Mouse (Mus musculus) myocyte (in vitro differentiated cells): ENCODE data around the gene Zbed4. TPM values are rescaled to one million over a fixed set of nuclear protein-coding genes. Genes with fewer than 3 reads are reported as not detected.
"Not testable (repeated sequence)": the region's sequence is repeated elsewhere in the genome, so short reads cannot be mapped to it uniquely, and the experiment has no call there.

Source experiments
- H3K27me3 ChIP-seq: one replicate; pipeline ENCODE4 v1.6.1; 2011; ENCODE audit not compliant: control insufficient read depth, insufficient read depth, insufficient read length
- H3K36me3 ChIP-seq: one replicate; pipeline ENCODE4 v1.6.1; 2011; ENCODE audit not compliant: control insufficient read depth, insufficient read depth
- H3K4me2 ChIP-seq: one replicate; pipeline ENCODE4 v1.6.1; 2011; ENCODE audit warnings: low read depth, control low read depth
- H3K4me3 ChIP-seq: one replicate; pipeline ENCODE4 v1.5.1; 2011; ENCODE audit warnings: mild to moderate bottlenecking, control low read depth, moderate library complexity
- H3K79me2 ChIP-seq: one replicate; pipeline ENCODE4 v1.6.1; 2011; ENCODE audit not compliant: control insufficient read depth, insufficient read depth
- H3ac ChIP-seq: one replicate; pipeline ENCODE4 v1.6.1; 2011; ENCODE audit not compliant: control insufficient read depth, insufficient read length
- CEBPB ChIP-seq: IDR thresholded peaks from 2 replicates; pipeline ENCODE4 v1.6.1; 2011; ENCODE audit warnings: mild to moderate bottlenecking, moderate library complexity; ENCODE audit not compliant: poor library complexity, insufficient read depth, severe bottlenecking
- E2F4 ChIP-seq: IDR thresholded peaks from one replicate; pipeline ENCODE4 v1.6.1; 2011; ENCODE audit warnings: mild to moderate bottlenecking, control low read depth, moderate library complexity; ENCODE audit not compliant: insufficient read depth
- MAX ChIP-seq: IDR thresholded peaks from one replicate; pipeline ENCODE4 v1.6.1; 2011; ENCODE audit warnings: low read depth, mild to moderate bottlenecking, control low read depth
- MYOD1 ChIP-seq, 3 experiments: IDR thresholded peaks; one replicate each; pipeline ENCODE4 v1.6.1; 2011; ENCODE audit warnings: control low read depth in 2 of 3, low read depth in 2 of 3, mild to moderate bottlenecking in 2 of 3, moderate library complexity in 1 of 3; ENCODE audit not compliant: insufficient read length in 2 of 3, control insufficient read depth in 1 of 3
- MYOG ChIP-seq, 3 experiments: IDR thresholded peaks; one replicate each; pipeline ENCODE4 v1.6.1; 2011; ENCODE audit warnings: control low read depth in 2 of 3, low read depth in 2 of 3, mild to moderate bottlenecking in 2 of 3; ENCODE audit not compliant: insufficient read length in 2 of 3, control insufficient read depth in 1 of 3, insufficient read depth in 1 of 3
- POLR2A ChIP-seq: IDR thresholded peaks from one replicate; pipeline ENCODE4 v1.6.1; 2011; ENCODE audit warnings: low read depth, mild to moderate bottlenecking, control low read depth, moderate library complexity; ENCODE audit not compliant: insufficient read length
- POLR2AphosphoS2 ChIP-seq: IDR thresholded peaks from one replicate; pipeline ENCODE4 v1.6.1; 2011; ENCODE audit warnings: low read depth, control low read depth; ENCODE audit not compliant: insufficient read length
- REST ChIP-seq: IDR thresholded peaks from one replicate; pipeline ENCODE4 v1.6.1; 2011; ENCODE audit warnings: mild to moderate bottlenecking, control low read depth, moderate library complexity; ENCODE audit not compliant: insufficient read depth, insufficient read length
- SRF ChIP-seq: IDR thresholded peaks from one replicate; pipeline ENCODE4 v1.6.1; 2011; ENCODE audit warnings: low read depth; ENCODE audit not compliant: control insufficient read depth, insufficient read length
- TCF12 ChIP-seq: IDR thresholded peaks from one replicate; pipeline ENCODE4 v1.6.1; 2011; ENCODE audit warnings: mild to moderate bottlenecking, control low read depth; ENCODE audit not compliant: poor library complexity, insufficient read depth, severe bottlenecking
- TCF3 ChIP-seq: IDR thresholded peaks from one replicate; pipeline ENCODE4 v1.6.1; 2011; ENCODE audit warnings: low read depth, control low read depth; ENCODE audit not compliant: insufficient read length
- USF1 ChIP-seq: IDR thresholded peaks from one replicate; pipeline ENCODE4 v1.6.1; 2011; ENCODE audit warnings: low read depth, mild to moderate bottlenecking, control low read depth, moderate library complexity
- polyA plus RNA-seq: library from polyadenylated mRNA; unstranded; fragments of >200 nt; fragmentation: generic; extraction: Trizol; gene quantifications from one replicate; pipeline ENCODE4 v1.2.1, GENCODE M21; 2012; ENCODE audit warnings: missing spikeins

Gene Zbed4
- polyA plus RNA-seq, 1 experiment, result 9.5 TPM

DNA sequence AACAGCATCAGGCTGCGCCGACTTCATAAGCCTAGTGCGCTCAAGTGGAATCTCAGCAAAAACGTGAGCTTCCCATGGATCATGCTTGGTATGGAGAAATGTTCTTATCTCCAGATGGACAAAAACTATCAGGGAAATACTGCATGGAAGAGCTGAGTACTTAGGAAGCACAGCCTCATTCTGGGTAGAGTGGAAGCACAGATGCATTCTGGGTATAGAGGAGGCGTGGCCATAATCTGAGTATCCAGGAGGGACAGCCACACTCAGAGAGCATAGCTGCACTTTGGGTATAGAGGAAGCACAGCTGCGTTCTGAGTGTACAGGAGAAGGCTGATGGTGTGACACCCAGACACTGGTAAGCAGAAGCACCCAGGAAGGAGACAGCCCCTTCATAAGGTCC is 50.9 kb downstream of the Zbed4 start:
- peaks cover 25% of the 10 kb centered on the region for H3K36me3 ChIP-seq
- H3K4me2 ChIP-seq, result no peak overlapping the region
- H3ac ChIP-seq, result no peak overlapping the region
- no peak overlapping the region for H3K4me3 ChIP-seq
- no peaks in the 10 kb centered on the region for H3K79me2 ChIP-seq
- TF ChIP-seq TCF12 (no peak), TCF3 (no peak), USF1 (no peak), POLR2AphosphoS2 (no peak), SRF (no peak)
- no peaks in the 10 kb centered on the region for H3K27me3 ChIP-seq

DNA sequence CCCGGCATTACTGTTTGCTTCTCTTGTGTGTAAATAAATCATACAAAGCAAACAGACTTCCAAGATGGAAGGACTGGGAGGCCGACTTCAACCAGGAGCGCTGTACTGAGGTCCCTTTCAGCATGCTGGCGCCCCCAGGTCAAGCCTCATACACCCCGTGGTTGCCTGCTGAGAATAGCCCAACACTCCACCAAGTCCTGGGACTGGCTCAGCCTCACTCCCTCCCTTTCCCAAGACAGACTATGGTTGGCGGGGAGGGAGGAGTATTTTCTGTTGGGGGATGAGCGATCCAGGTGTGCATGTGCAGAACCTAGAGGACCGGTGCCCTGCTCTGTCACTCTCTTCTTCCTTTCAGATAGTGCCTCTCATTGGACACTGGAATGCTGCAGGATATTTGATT is 56.7 kb downstream of the Zbed4 start:
- H3K36me3 ChIP-seq, result peaks cover 30% of the 10 kb centered on the region
- TF ChIP-seq REST (no peak), SRF (no peak), MAX (no peak), MYOD1 (IDR thresholded peaks at IDR 0.05; ENCODE audit: control insufficient read depth in 1 of 3, insufficient read length in 2 of 3, low read depth in 2 of 3) (no peak), TCF12 (no peak), E2F4 (no peak), CEBPB (no peak), TCF3 (no peak)
- H3K27me3 ChIP-seq, result no peaks in the 10 kb centered on the region

DNA sequence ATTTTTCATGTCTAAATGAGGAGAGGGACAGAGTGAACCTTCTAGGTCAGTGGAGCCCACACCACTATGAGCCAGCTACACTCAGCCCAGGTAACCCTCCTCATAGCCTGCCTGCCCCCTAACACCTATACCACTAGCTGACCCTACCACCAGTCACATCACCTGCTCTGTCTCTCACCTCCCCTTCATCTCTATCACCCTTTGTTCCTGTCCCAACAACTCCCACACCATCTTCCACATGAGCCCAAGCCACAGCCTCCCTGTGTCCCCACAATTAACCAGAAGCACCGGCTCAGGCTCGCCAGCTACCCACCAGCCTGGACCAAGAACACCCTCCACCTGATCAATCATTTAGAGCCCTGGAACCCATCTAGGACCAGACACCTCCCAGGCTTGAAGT is 58.9 kb downstream of the Zbed4 start:
- TF ChIP-seq MYOG (IDR thresholded peaks at IDR 0.05; ENCODE audit: control insufficient read depth in 1 of 3, insufficient read depth in 1 of 3, insufficient read length in 2 of 3, low read depth in 2 of 3) (no peak), REST (no peak), MYOD1 (IDR thresholded peaks at IDR 0.05; ENCODE audit: control insufficient read depth in 1 of 3, insufficient read length in 2 of 3, low read depth in 2 of 3) (no peak), POLR2AphosphoS2 (no peak)
- Histone ChIP-seq H3K4me3 (no peak overlapping the region), H3K36me3 (peaks cover 38% of the 10 kb centered on the region), H3ac (no peak overlapping the region), H3K4me2 (no peak overlapping the region), H3K79me2 (no peaks in the 10 kb centered on the region), H3K27me3 (no peaks in the 10 kb centered on the region)

More for the DNA sequence above, 56.7 kb downstream of the Zbed4 start:
- no peak overlapping the region for H3ac ChIP-seq
- H3K4me3 ChIP-seq, result no peak overlapping the region
- H3K4me2 ChIP-seq, result no peak overlapping the region
- H3K79me2 ChIP-seq, result no peaks in the 10 kb centered on the region

DNA sequence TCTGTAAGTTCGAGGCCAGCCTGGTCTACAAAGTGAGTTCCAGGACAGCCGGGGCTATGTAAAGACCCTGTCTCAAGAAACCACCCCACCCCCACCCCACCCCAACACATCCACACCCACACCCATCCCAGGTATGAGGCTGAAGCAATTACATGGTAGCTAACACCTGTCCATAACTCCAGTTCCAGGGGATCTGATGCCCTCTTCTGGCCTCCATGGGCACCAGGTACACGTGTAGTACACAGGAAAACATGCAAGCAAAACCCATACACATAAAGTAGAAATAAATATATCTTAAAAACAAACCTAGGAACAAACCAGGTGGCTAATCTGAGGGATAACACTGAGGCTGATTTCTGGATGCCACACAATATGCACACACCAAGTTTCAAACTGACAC is 61.8 kb downstream of the Zbed4 start:
- no peak for TF ChIP-seq MAX
- no peak for TF ChIP-seq USF1
- no peak for TF ChIP-seq MYOG (IDR thresholded peaks at IDR 0.05; ENCODE audit: control insufficient read depth in 1 of 3, insufficient read depth in 1 of 3, insufficient read length in 2 of 3, low read depth in 2 of 3)
- TF ChIP-seq REST, result no peak
- no peak for TF ChIP-seq POLR2A
- TF ChIP-seq TCF3, result no peak
- TF ChIP-seq CEBPB, result no peak
- no peak for TF ChIP-seq MYOD1 (IDR thresholded peaks at IDR 0.05; ENCODE audit: control insufficient read depth in 1 of 3, insufficient read length in 2 of 3, low read depth in 2 of 3)
- TF ChIP-seq E2F4, result no peak
- TF ChIP-seq TCF12, result no peak
- TF ChIP-seq POLR2AphosphoS2, result no peak
- TF ChIP-seq SRF, result no peak
- H3K36me3 ChIP-seq, result peaks cover 25% of the 10 kb centered on the region
- H3ac ChIP-seq, result no peak overlapping the region
- H3K79me2 ChIP-seq, result peaks cover 5% of the 10 kb centered on the region
- no peaks in the 10 kb centered on the region for H3K27me3 ChIP-seq
- no peak overlapping the region for H3K4me2 ChIP-seq
- no peak overlapping the region for H3K4me3 ChIP-seq

DNA sequence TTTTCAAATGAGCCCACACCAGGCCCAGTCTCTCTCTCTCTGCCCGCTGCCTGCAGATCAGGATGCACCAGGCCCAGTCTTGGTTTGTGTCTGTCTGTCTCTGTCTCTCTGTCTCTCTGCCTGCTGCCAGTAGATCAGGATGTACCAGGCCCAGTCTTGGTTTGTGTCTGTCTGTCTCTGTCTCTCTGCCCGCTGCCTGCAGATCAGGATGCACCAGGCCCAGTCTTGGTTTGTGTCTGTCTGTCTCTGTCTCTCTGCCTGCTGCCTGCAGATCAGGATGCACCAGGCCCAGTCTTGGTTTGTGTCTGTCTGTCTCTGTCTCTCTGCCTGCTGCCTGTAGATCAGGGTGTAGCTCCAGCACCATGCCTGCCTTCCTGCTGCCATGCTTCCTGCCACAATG is 62.4 kb downstream of the Zbed4 start:
- H3K4me3 ChIP-seq, H3K27me3 ChIP-seq, H3K4me2 ChIP-seq, H3ac ChIP-seq: not testable (repeated sequence)
- Histone ChIP-seq H3K36me3 (peaks cover 25% of the 10 kb centered on the region), H3K79me2 (peaks cover 11% of the 10 kb centered on the region)

DNA sequence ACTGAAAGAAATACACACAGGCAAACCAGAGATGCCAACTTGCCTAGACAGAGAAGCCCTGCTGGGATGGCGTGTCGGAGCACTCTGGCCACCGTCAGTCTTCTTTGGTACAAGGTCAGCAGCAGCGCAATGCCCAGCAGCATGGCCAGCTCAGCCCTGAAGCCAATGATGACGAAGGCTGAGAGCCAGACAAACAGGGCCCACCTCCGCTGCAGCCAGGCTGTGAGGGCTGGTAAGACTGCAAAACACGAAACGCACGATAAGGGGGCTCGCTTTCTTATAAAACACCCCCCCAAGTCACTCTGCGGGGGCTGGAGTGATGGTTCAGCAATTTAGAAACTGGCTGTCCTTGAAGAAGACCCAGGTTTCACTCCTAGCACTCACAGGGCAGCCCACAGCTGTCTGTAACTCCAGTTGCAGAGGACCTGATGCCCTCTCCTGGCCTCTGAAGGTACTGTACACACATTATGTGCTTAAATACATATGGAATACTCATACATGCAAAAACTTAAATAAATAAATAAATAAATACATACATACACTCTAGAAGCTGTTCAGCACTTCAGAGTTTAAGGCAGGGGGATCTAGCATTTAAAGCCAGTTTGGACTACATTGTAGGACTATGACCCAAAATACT is 63.1 kb downstream of the Zbed4 start:
- H3ac ChIP-seq, result no peak overlapping the region
- no peak overlapping the region for H3K4me2 ChIP-seq
- H3K4me3 ChIP-seq, result no peak overlapping the region
- TF ChIP-seq MAX (no peak), POLR2A (no peak), TCF3 (no peak), E2F4 (no peak), CEBPB (no peak), USF1 (no peak), MYOG (IDR thresholded peaks at IDR 0.05; ENCODE audit: control insufficient read depth in 1 of 3, insufficient read depth in 1 of 3, insufficient read length in 2 of 3, low read depth in 2 of 3) (no peak), MYOD1 (IDR thresholded peaks at IDR 0.05; ENCODE audit: control insufficient read depth in 1 of 3, insufficient read length in 2 of 3, low read depth in 2 of 3) (no peak), REST (no peak), TCF12 (no peak), POLR2AphosphoS2 (no peak), SRF (no peak)
- H3K27me3 ChIP-seq, result no peaks in the 10 kb centered on the region
- peaks cover 11% of the 10 kb centered on the region for H3K79me2 ChIP-seq
- peaks cover 25% of the 10 kb centered on the region for H3K36me3 ChIP-seq
